Mouse (Mus musculus): ENCODE measurements at regions not wholly inside any gene's neighbourhood (a gene's known extent, or its start where the extent isn't known, plus 50 kb on each side); places are given as distances from the start of the nearest gene placed in this dataset.

GRCm38 (mm10) chr7:74703533-74703932 lies 149.0 kb upstream of the Slco3a1 start:
- TF ChIP-seq CTCF (IDR thresholded peaks at IDR 0.05; ENCODE audit: borderline replicate concordance, control insufficient read depth, extremely low read depth, insufficient read depth, low read length, poor library complexity) (no peak), POLR2A (IDR thresholded peaks at IDR 0.05; ENCODE audit: control insufficient read depth, extremely low read depth, insufficient read depth, low read length, poor library complexity) (no peak)

Measured in thymus, adult 2 months (tissue).